Mouse (Mus musculus): ENCODE measurements around the gene Fau. TPM values are rescaled to one million over a fixed set of nuclear protein-coding genes. Genes with fewer than 3 reads are reported as not detected.

Fau gene
- total RNA-seq, 2 experiments from 2014 or later: 949 to 1,029 TPM

- DNase-seq (ENCODE audit: low spot score in 2 of 2): no peak
Measured at GRCm38 (mm10) chr19:6070571-6071250, 13.1 kb downstream of the Fau start.

GRCm38 (mm10) chr19:6071261-6071660 is 13.6 kb downstream of the Fau start:
- no peak for DNase-seq (ENCODE audit: low spot score in 2 of 2)

- no peak for DNase-seq (ENCODE audit: low spot score in 2 of 2)
Measured at GRCm38 (mm10) chr19:6073889-6074288, 16.2 kb downstream of the Fau start.

DNA sequence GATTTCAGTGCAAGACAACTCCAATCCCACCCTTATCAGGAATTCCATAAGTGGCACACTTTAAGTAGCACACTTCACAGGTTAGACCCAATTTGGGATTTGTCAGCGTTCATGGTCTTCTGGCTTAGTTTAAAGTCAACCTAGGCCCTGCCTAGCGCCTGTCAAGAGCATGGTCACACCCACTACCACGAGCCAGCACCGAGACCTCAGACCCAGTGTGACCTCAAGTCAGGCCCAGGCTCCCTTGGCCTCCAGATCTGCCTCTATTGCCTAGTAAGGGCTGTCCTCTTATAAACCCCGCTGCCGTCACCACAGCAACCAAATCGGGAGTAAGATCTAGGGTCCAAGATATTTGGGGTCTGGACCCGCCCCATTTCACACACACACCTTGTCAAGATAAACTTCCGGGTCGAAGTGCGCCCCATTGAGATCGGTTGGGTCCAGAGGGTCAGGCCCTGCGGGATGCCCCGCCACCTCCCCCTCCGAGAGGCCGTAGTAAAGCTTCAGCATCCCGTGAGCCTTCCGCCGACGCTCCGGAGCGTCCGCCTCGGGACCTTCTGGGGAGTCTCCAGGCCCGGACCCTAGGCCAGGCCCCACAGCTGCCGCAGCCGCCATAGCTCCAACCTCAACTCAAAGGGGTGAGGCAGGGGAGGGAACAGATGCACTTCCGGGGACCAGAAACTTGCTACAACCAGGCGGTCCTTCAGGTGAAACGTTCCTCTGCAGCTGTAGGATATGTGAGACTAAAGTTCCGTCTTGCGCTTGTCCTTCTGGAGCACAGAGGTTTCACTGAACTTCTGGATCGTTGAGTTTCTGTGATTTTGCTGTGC is 19.1 kb downstream of the Fau start, which contains the start of gene Vps51:
Vps51 (minus strand) TSS at position 668 of the 830 bp plus-strand sequence.
- DNase-seq (ENCODE audit: low spot score in 2 of 2): peak; percentile 55 to 79

DNA sequence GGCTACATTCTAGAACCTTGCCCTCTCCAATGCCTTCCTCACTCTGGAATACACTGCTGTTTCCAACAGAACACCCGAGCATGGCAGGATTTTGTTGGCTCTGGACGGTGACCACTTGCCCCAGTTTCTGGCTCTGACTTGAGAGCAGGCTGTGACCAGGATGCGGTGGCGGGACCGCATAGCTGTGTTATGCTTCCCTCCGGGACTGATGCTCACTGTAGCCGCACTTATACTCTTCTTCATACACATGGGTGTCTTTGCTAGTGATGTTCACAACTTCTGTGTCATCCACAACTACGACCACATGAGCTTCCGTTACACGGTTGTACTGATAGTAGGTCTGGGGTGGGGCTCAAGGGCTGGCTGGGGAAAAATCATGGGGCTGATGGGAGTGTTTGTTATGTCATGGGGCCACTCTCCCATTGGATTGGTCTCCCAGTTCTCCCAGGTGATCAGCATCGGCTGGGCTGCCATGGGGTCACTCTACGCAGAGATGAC is 22.4 kb downstream of the Fau start, which contains the start of gene Tmem262:
Tmem262 (plus strand) TSS at position 51 of the 498 bp plus-strand sequence.
- no peak for DNase-seq (ENCODE audit: low spot score in 2 of 2)

DNA sequence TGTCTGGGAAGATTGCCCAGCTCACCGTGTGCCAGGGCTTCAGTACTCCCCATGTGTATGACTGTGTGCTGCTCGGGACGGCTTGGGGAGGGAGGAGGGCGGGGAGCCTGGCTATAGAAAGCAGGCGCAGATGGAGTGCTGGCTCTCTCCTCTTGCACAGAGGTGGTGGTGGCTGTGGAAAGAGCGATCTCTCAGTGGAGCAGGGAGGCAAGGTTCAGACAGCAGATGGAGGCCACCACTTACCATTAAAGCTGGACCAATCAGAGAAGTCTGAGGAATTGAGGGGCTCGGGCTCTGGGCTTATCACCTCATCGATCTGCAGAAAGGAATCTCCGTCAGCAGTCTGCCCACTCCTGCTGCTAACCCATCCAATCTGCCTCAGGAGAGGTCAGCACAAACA is 24.5 kb downstream of the Fau start, which contains the start of gene Gm28374:
Gm28374 (minus strand) TSS at position 101 of the 400 bp plus-strand sequence.
- no peak for DNase-seq (ENCODE audit: low spot score in 2 of 2)

DNA sequence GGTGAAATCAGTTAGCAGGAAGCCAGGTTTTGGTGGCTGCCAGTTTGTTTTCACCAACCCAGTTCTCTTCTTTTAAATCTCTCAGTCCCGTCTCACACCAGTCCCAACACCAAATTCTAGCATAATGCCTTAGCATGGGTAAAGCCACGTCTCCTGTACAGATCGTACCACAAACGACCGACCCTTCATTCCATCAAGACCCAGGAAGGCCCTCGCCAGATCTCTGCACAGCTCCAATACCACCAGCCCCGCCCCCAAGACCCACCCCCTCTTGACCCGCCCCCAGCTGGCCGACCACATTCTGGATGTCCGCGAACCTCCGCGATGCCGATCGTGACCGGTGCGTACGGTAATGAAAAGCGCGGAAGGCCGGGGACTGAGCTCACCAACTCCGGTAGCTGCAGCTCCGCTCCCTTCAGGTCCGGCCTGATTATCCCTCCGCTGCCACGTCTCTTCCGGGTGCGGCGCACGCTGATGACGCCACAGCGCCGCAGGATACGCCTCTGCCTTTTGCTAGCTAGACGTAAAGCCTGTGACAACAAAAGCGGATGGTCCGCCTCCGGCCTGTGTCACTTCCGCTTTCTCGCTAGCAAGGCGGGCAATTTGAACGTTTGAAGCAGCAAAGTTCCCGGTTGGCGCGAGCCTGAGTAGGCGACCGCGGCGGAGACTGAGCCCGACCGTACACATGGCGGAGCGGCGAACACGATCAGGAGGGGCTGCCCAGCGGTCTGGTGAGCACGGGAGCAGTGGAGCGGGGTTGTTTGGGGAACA is 27.0 kb downstream of the Fau start, which contains the start of the genes Zfpl1 and Cdca5:
Zfpl1 (minus strand) TSS at position 479 of the 771 bp plus-strand sequence.
Cdca5 (plus strand) TSS at position 506 of the 771 bp plus-strand sequence.
- peak; percentile 83 to 94 for DNase-seq (ENCODE audit: low spot score in 2 of 2)

DNA sequence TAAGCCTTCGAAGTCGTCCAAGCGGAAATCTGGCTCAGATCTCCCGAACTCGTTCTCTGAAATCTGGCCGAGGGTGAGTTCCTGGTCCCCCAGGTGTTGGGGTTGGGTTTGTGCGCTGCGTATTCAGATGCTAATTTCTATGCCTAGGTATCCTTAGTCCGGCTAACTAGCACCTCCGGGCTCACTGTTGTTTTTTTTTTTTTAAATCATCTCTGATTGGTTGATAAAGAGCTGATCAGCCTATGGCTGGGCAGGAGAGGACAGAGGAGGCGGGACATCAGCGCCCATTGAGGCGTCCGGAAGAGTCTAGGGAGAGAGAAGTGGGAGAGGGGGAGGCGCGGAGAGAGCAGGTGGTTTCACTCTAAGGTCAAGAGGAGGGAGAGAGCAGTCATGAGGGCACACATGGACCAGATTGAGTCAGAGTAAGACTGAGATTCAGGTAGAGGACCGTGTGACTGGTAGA is 27.8 kb downstream of the Fau start:
- no peak for DNase-seq (ENCODE audit: low spot score in 2 of 2)

- no peak for DNase-seq (ENCODE audit: low spot score in 2 of 2)
Measured at GRCm38 (mm10) chr19:6088841-6089240, 31.2 kb downstream of the Fau start.

DNA sequence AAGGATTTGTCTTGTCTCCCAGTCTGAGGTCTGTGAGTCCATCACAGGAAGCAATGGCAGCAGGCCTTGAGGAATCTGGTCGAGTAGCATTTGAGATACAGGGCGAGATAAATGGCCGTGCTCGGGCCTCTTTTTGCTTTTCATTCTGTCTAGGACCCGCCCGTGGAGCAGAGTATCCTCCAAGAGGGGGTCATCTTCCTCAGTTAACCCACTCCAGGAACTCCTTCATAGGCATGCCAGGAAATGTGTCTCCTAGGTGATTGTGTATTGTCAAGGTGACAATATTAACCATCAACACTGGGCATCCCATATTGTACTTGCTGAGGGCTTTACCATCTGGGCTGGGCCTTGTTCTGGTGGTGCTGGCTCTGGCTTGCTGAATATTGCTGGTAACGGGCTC is 36.5 kb downstream of the Fau start, which contains the start of gene AC131692.1:
AC131692.1 (plus strand) TSS at position 301 of the 400 bp plus-strand sequence.
- no peak for DNase-seq (ENCODE audit: low spot score in 2 of 2)

DNA sequence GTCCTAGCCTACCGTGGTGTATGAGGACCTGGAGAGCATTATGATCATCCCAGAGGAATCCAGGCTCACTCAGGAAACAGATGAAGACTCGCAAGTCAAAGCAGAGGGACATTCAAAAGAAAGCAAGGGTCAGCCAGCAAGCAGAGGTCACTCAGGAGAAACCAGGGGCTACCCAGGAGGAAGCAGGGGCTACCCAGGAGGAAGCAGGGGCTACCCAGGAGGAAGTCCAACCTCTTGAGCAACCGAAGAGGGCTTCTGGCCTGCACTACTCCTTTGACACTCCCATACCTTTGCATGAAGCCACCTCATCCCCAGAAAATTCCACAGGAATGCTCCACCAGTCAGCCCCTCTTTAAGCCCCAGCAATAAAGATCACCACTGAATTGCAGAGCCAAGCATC is 40.2 kb downstream of the Fau start:
- DNase-seq (ENCODE audit: low spot score in 2 of 2): no peak

DNA sequence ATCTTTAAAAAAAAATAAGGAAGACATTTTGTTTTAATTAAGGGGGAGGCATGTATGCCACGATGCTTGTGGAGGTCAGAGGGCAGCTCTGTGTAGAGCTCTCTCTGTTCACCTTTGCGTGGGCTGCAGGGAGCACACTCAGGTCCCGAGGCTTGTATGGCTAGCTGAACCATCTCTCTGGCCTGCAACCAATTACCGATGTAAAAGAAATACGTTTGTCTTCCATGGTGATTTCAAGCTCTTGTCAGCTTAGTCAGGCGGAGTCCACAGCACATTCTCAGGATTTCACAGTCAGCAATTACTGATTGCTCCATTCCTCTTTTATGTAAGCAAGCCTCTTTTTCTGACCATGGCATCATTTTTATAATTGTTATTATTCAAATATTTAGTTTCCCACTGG is 43.5 kb downstream of the Fau start:
- no peak for DNase-seq (ENCODE audit: low spot score in 2 of 2)

GRCm38 (mm10) chr19:6102169-6102853 is 44.7 kb downstream of the Fau start:
- no peak for DNase-seq (ENCODE audit: low spot score in 2 of 2)

DNA sequence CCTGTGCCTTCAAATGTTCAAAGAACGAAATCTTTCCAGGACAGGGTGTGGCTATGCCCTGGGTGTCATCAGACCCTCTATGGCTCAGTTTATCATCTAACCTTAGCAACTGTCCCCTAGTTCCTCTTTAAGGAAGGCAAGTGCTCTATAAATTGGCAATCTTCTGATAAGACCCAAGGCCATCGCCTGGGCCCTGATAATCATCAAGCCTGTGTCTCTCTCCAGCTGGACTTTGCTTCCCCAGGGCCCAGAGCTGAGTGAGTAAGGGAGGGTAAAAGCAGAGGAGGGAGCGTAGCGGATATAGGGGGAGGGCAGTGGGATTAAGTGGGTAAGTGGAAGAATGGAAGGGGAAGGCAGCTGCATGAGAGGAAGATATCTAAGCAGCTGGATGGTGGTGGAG is 46.8 kb downstream of the Fau start:
- no peak for DNase-seq (ENCODE audit: low spot score in 2 of 2)

GRCm38 (mm10) chr19:6105586-6105985 is 47.9 kb downstream of the Fau start, which contains the start of gene Naaladl1:
TSS of gene Naaladl1 (plus strand) at chr19:6105782.
- DNase-seq (ENCODE audit: low spot score in 2 of 2): no peak

Small RNAs within 50 kb of the gene (microRNA-seq; reads per million reads assigned to microRNA genes)
- gene Mir6988: 1.3 reads per million

Other genes with a start within 250 kb of the Fau start
- 10 to 100 TPM; 16.2 to 16.7 TPM for gene Frmd8, start 182.6 kb upstream of the Fau start, total RNA-seq (2021)
- gene Slc25a45, start 180.0 kb upstream of the Fau start, total RNA-seq (2021): 1 to 10 TPM; 3.7 to 3.8 TPM
- 1 to 10 TPM; 1.5 to 2.6 TPM for gene Tigd3, start 163.7 kb upstream of the Fau start, total RNA-seq (2021)
- gene Dpf2, start 144.8 kb upstream of the Fau start, total RNA-seq (2021): 100 to 1,000 TPM in 1 of 2 experiments, 10 to 100 TPM in 1; 97.8 to 121 TPM
- 10 to 100 TPM; 23.1 to 27.4 TPM for gene Cdc42ep2, start 133.0 kb upstream of the Fau start, total RNA-seq (2021)
- 10 to 100 TPM; 24.6 to 28.6 TPM for gene Pola2, start 93.6 kb upstream of the Fau start, total RNA-seq (2021)
- not detected for gene Slc22a20, start 71.7 kb upstream of the Fau start, total RNA-seq (2021)
- gene Capn1, start 41.9 kb upstream of the Fau start, total RNA-seq (2021): 10 to 100 TPM; 70.9 to 79.6 TPM
- 10 to 100 TPM; 28.9 to 30.7 TPM for gene Syvn1, start 11.3 kb upstream of the Fau start, total RNA-seq (2021)
- gene Mrpl49, start 59 bp upstream of the Fau start, total RNA-seq (2021): 10 to 100 TPM; 45.0 to 46.2 TPM
- gene Znhit2, start 3.3 kb downstream of the Fau start, total RNA-seq (2021): 10 to 100 TPM; 13.2 to 13.4 TPM
- 10 to 100 TPM in 1 of 2 experiments, 1 to 10 TPM in 1; 9.9 to 14.7 TPM for gene Tm7sf2, start 10.5 kb downstream of the Fau start, total RNA-seq (2021)
- 10 to 100 TPM; 35.4 to 37.7 TPM for gene Vps51, start 19.4 kb downstream of the Fau start, total RNA-seq (2021)
- gene Tmem262, start 22.2 kb downstream of the Fau start, total RNA-seq (2021): not detected
- under 1 TPM in 1 of 2 experiments, not detected in 1; 0.52 TPM for gene Gm28374, start 24.4 kb downstream of the Fau start, total RNA-seq (2021)
- 10 to 100 TPM; 28.5 to 34.6 TPM for gene Zfpl1, start 27.1 kb downstream of the Fau start, total RNA-seq (2021)
- gene Cdca5, start 27.1 kb downstream of the Fau start, total RNA-seq (2021): 1 to 10 TPM; 7.7 to 8.1 TPM
- under 1 TPM in 1 of 2 experiments, not detected in 1; 0.54 TPM for gene AC131692.1, start 36.6 kb downstream of the Fau start, total RNA-seq (2021)
- under 1 TPM; 0.27 to 0.44 TPM for gene Naaladl1, start 47.9 kb downstream of the Fau start, total RNA-seq (2021)
- gene Sac3d1, start 60.8 kb downstream of the Fau start, total RNA-seq (2021): 10 to 100 TPM; 14.8 to 16.2 TPM
- 10 to 100 TPM; 16.2 to 17.1 TPM for gene Snx15, start 70.5 kb downstream of the Fau start, total RNA-seq (2021)
- gene Batf2, start 83.1 kb downstream of the Fau start, total RNA-seq (2021): under 1 TPM; 0.26 to 0.42 TPM
- 10 to 100 TPM; 60.2 to 61.7 TPM for gene Arl2, start 83.7 kb downstream of the Fau start, total RNA-seq (2021)
- gene Majin, start 126.5 kb downstream of the Fau start, total RNA-seq (2021): not detected
- gene Gpha2, start 168.5 kb downstream of the Fau start, total RNA-seq (2021): not detected
- 10 to 100 TPM; 26.2 to 26.4 TPM for gene Ppp2r5b, start 178.0 kb downstream of the Fau start, total RNA-seq (2021)
- gene Atg2a, start 183.8 kb downstream of the Fau start, total RNA-seq (2021): 10 to 100 TPM; 15.5 to 16.7 TPM
- 10 to 100 TPM; 91.3 to 93.9 TPM for gene Ehd1, start 218.9 kb downstream of the Fau start, total RNA-seq (2021)
- gene Cdc42bpg, start 248.6 kb downstream of the Fau start, total RNA-seq (2021): 1 to 10 TPM; 6.9 to 7.7 TPM